Mouse (Mus musculus): ENCODE data around the gene Astn2. TPM values are rescaled to one million over a fixed set of nuclear protein-coding genes. Genes with fewer than 3 reads are reported as not detected.

Gene Astn2
- polyA plus RNA-seq (2021; fragmentation: Nextera tagmentation), result 0.72 and 0.74 TPM in 2 replicates
- long read RNA-seq, experiment 1, partial matches to known transcripts, result 1 of 18 reads
- long read RNA-seq, experiment 1, other reads (novel, unspliced or antisense), result 17 of 18 reads
- long read RNA-seq, experiment 2, partial matches to known transcripts, result 0 of 12 reads
- long read RNA-seq, experiment 2, other reads (novel, unspliced or antisense), result 12 of 12 reads

DNA sequence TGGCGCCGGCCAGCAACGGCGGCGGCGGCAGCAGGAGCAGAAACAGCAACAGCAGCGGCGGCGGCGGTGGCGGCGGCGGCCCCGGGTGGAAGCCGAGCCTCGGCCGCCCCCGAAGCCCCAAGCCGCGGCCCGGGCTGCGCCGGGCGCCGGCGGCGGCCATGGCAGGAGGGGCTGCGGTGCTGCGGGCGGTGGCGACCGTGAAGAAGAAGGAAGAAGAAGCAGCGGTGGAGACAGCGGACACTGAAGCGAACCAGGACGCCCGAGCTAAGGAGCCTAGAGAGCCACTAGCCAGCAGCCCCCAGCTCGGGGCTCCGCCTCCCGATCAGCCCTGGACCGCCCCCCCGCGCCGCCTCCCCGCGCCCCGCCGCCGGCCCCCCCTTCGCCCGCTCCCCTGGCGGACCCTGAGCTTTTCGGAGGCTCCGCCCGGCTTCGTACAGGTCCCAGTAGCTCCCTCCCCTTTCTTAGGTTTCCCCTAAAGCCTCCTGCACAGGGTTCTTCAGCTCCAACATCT lies at the start of gene Astn2:
Astn2 (minus strand) TSS at position 411 of the 511 bp plus-strand sequence.

GRCm38 (mm10) chr4:65604504-65605150 lies 799.8 kb downstream of the Astn2 start, which contains the start of gene Trim32:
Gene Trim32 (plus strand): TSS chr4:65604986.

Data from layer of hippocampus, adult 6 months (tissue).